Mouse (Mus musculus): ENCODE measurements around the gene 4930579G24Rik. TPM values are rescaled to one million over a fixed set of nuclear protein-coding genes. Genes with fewer than 3 reads are reported as not detected.

Gene 4930579G24Rik
- polyA plus RNA-seq, 1 experiment from 2014 or later: 25.6 TPM

- H3K9me3 ChIP-seq (ENCODE audit: control insufficient read depth, low read length): no peaks in the 10 kb centered on the region
- H3K4me2 ChIP-seq (ENCODE audit: low read length): no peak overlapping the region
- no peaks in the 10 kb centered on the region for H3K4me1 ChIP-seq (replicated peaks; ENCODE audit: control insufficient read depth, insufficient read depth, low read length)
- WGBS: 94% methylated on average over 2 of the region's 2 CpGs
- no peaks in the 10 kb centered on the region for H3K27me3 ChIP-seq (replicated peaks; ENCODE audit: control insufficient read depth, insufficient read depth, low read length)
- H3K4me3 ChIP-seq (ENCODE audit: low read depth, low read length): no peak overlapping the region
- no peak overlapping the region for H3K9ac ChIP-seq (ENCODE audit: low read length)
- DNase-seq (ENCODE audit: low spot score) (no peak), ATAC-seq (replicated peaks; ENCODE audit: low FRiP score, low TSS enrichment, low read depth) (no peak)
- peaks cover 67% of the 10 kb centered on the region for H3K36me3 ChIP-seq (ENCODE audit: control insufficient read depth, insufficient read depth, low read length)
- H3K27ac ChIP-seq (ENCODE audit: low read depth): no peak overlapping the region
Measured at GRCm38 (mm10) chr3:79609886-79610285, 19.0 kb upstream of the 4930579G24Rik start.

- DNase-seq (ENCODE audit: low spot score): no peak
- H3K36me3 ChIP-seq (ENCODE audit: control insufficient read depth, insufficient read depth, low read length): peaks cover 22% of the 10 kb centered on the region
- ATAC-seq (replicated peaks; ENCODE audit: low FRiP score, low TSS enrichment, low read depth): no peak
- H3K4me3 ChIP-seq (ENCODE audit: low read depth, low read length): peak overlapping the region; percentile 80
- H3K4me1 ChIP-seq (replicated peaks; ENCODE audit: control insufficient read depth, insufficient read depth, low read length): peaks cover 2% of the 10 kb centered on the region; the same call in 1 of the 2 replicates
- 0 out of 2 replicates have a peak, but pooled peaks cover 2% of the 10 kb centered on the region for H3K9me3 ChIP-seq (ENCODE audit: control insufficient read depth, low read length)
- H3K27ac ChIP-seq (ENCODE audit: low read depth): peak overlapping the region; percentile 65; the same call in 1 of the 2 replicates
- 28% methylated on average over 10 of the region's 10 CpGs for WGBS
- H3K4me2 ChIP-seq (ENCODE audit: low read length): peak overlapping the region; percentile 78
- H3K9ac ChIP-seq (ENCODE audit: low read length): peak overlapping the region; percentile 53
- H3K27me3 ChIP-seq (replicated peaks; ENCODE audit: control insufficient read depth, insufficient read depth, low read length): no peaks in the 10 kb centered on the region
Measured at GRCm38 (mm10) chr3:79627484-79628181, 1.2 kb upstream of the 4930579G24Rik start.

GRCm38 (mm10) chr3:79628182-79628560, 708 bp upstream of the 4930579G24Rik start:
- DNase-seq (ENCODE audit: low spot score): no peak

GRCm38 (mm10) chr3:79629416-79629730, 494 bp downstream of the 4930579G24Rik start, which contains the start of gene Etfdh:
Etfdh (minus strand) TSS chr3:79629500.
- peaks cover 2% of the 10 kb centered on the region; the same call in 1 of the 2 replicates for H3K4me1 ChIP-seq (replicated peaks; ENCODE audit: control insufficient read depth, insufficient read depth, low read length)
- peaks cover 23% of the 10 kb centered on the region for H3K36me3 ChIP-seq (ENCODE audit: control insufficient read depth, insufficient read depth, low read length)
- no peak for DNase-seq (ENCODE audit: low spot score)
- no peaks in the 10 kb centered on the region for H3K27me3 ChIP-seq (replicated peaks; ENCODE audit: control insufficient read depth, insufficient read depth, low read length)
- H3K27ac ChIP-seq (ENCODE audit: low read depth): peak within 1 kb of the TSS; percentile 77
- H3K9me3 ChIP-seq (ENCODE audit: control insufficient read depth, low read length): 0 out of 2 replicates have a peak, but pooled peaks cover 2% of the 10 kb centered on the region
- ATAC-seq (replicated peaks; ENCODE audit: low FRiP score, low TSS enrichment, low read depth): peak; percentile 45
- peak within 1 kb of the TSS; percentile 78 for H3K4me2 ChIP-seq (ENCODE audit: low read length)
- under 1% methylated on average over 11 of the region's 11 CpGs for WGBS
- H3K9ac ChIP-seq (ENCODE audit: low read length): peak within 1 kb of the TSS; percentile 83
- peak within 1 kb of the TSS; percentile 80 for H3K4me3 ChIP-seq (ENCODE audit: low read depth, low read length)

More at GRCm38 (mm10) chr3:79628182-79628560, 708 bp upstream of the 4930579G24Rik start:
- H3K27me3 ChIP-seq (replicated peaks; ENCODE audit: control insufficient read depth, insufficient read depth, low read length): no peaks in the 10 kb centered on the region
- peak overlapping the region; percentile 80 for H3K4me3 ChIP-seq (ENCODE audit: low read depth, low read length)
- peaks cover 2% of the 10 kb centered on the region; the same call in 1 of the 2 replicates for H3K4me1 ChIP-seq (replicated peaks; ENCODE audit: control insufficient read depth, insufficient read depth, low read length)
- peak overlapping the region; percentile 53 for H3K9ac ChIP-seq (ENCODE audit: low read length)
- peaks cover 18% of the 10 kb centered on the region for H3K36me3 ChIP-seq (ENCODE audit: control insufficient read depth, insufficient read depth, low read length)
- 0 out of 2 replicates have a peak, but pooled peaks cover 2% of the 10 kb centered on the region for H3K9me3 ChIP-seq (ENCODE audit: control insufficient read depth, low read length)
- WGBS: 0% methylated on average over 9 of the region's 9 CpGs
- peak overlapping the region; percentile 78 for H3K4me2 ChIP-seq (ENCODE audit: low read length)
- ATAC-seq (replicated peaks; ENCODE audit: low FRiP score, low TSS enrichment, low read depth): no peak; the same call in none of the 2 replicates
- peak overlapping the region; percentile 65 for H3K27ac ChIP-seq (ENCODE audit: low read depth)

GRCm38 (mm10) chr3:79652129-79652528, 23.2 kb downstream of the 4930579G24Rik start:
- Histone ChIP-seq H3K36me3 (ENCODE audit: control insufficient read depth, insufficient read depth, low read length) (no peaks in the 10 kb centered on the region), H3K9me3 (ENCODE audit: control insufficient read depth, low read length) (no peaks in the 10 kb centered on the region), H3K9ac (ENCODE audit: low read length) (no peak overlapping the region), H3K27me3 (replicated peaks; ENCODE audit: control insufficient read depth, insufficient read depth, low read length) (no peaks in the 10 kb centered on the region), H3K4me3 (ENCODE audit: low read depth, low read length) (no peak overlapping the region), H3K4me2 (ENCODE audit: low read length) (no peak overlapping the region), H3K27ac (ENCODE audit: low read depth) (no peak overlapping the region), H3K4me1 (replicated peaks; ENCODE audit: control insufficient read depth, insufficient read depth, low read length) (no peaks in the 10 kb centered on the region)
- 83% methylated on average over 6 of the region's 6 CpGs for WGBS
- no peak for DNase-seq (ENCODE audit: low spot score)
- ATAC-seq (replicated peaks; ENCODE audit: low FRiP score, low TSS enrichment, low read depth): no peak

GRCm38 (mm10) chr3:79656682-79657081, 27.8 kb downstream of the 4930579G24Rik start:
- DNase-seq (ENCODE audit: low spot score): no peak
- WGBS: 38% methylated on average over 5 of the region's 5 CpGs

GRCm38 (mm10) chr3:79664787-79665408, 36.0 kb downstream of the 4930579G24Rik start:
- peak; percentile 69 for DNase-seq (ENCODE audit: low spot score)
- H3K27ac ChIP-seq (ENCODE audit: low read depth): no peak overlapping the region
- ATAC-seq (replicated peaks; ENCODE audit: low FRiP score, low TSS enrichment, low read depth): 0 out of 2 replicates have a peak, but pooled peaks have one; percentile 23
- WGBS: 41% methylated on average over 9 of the region's 9 CpGs
- H3K9ac ChIP-seq (ENCODE audit: low read length): no peak overlapping the region
- H3K4me1 ChIP-seq (replicated peaks; ENCODE audit: control insufficient read depth, insufficient read depth, low read length): no peaks in the 10 kb centered on the region
- no peak overlapping the region for H3K4me3 ChIP-seq (ENCODE audit: low read depth, low read length)
- H3K9me3 ChIP-seq (ENCODE audit: control insufficient read depth, low read length): no peaks in the 10 kb centered on the region
- H3K27me3 ChIP-seq (replicated peaks; ENCODE audit: control insufficient read depth, insufficient read depth, low read length): no peaks in the 10 kb centered on the region
- no peak overlapping the region for H3K4me2 ChIP-seq (ENCODE audit: low read length)
- no peaks in the 10 kb centered on the region for H3K36me3 ChIP-seq (ENCODE audit: control insufficient read depth, insufficient read depth, low read length)

More at GRCm38 (mm10) chr3:79656682-79657081, 27.8 kb downstream of the 4930579G24Rik start:
- Histone ChIP-seq H3K9ac (ENCODE audit: low read length) (no peak overlapping the region), H3K4me2 (ENCODE audit: low read length) (no peak overlapping the region), H3K4me1 (replicated peaks; ENCODE audit: control insufficient read depth, insufficient read depth, low read length) (no peaks in the 10 kb centered on the region), H3K27ac (ENCODE audit: low read depth) (no peak overlapping the region), H3K27me3 (replicated peaks; ENCODE audit: control insufficient read depth, insufficient read depth, low read length) (no peaks in the 10 kb centered on the region), H3K36me3 (ENCODE audit: control insufficient read depth, insufficient read depth, low read length) (no peaks in the 10 kb centered on the region), H3K4me3 (ENCODE audit: low read depth, low read length) (no peak overlapping the region), H3K9me3 (ENCODE audit: control insufficient read depth, low read length) (no peaks in the 10 kb centered on the region)
- ATAC-seq (replicated peaks; ENCODE audit: low FRiP score, low TSS enrichment, low read depth): no peak

GRCm38 (mm10) chr3:79670556-79670955, 41.7 kb downstream of the 4930579G24Rik start:
- 83% methylated on average over 7 of the region's 7 CpGs for WGBS
- Histone ChIP-seq H3K4me3 (ENCODE audit: low read depth, low read length) (no peak overlapping the region), H3K27me3 (replicated peaks; ENCODE audit: control insufficient read depth, insufficient read depth, low read length) (no peaks in the 10 kb centered on the region), H3K36me3 (ENCODE audit: control insufficient read depth, insufficient read depth, low read length) (no peaks in the 10 kb centered on the region), H3K9me3 (ENCODE audit: control insufficient read depth, low read length) (no peaks in the 10 kb centered on the region), H3K4me1 (replicated peaks; ENCODE audit: control insufficient read depth, insufficient read depth, low read length) (no peaks in the 10 kb centered on the region), H3K4me2 (ENCODE audit: low read length) (no peak overlapping the region), H3K9ac (ENCODE audit: low read length) (no peak overlapping the region), H3K27ac (ENCODE audit: low read depth) (no peak overlapping the region)
- DNase-seq (ENCODE audit: low spot score) (no peak), ATAC-seq (replicated peaks; ENCODE audit: low FRiP score, low TSS enrichment, low read depth) (no peak)

Data from intestine, embryonic 14.5 days (tissue).